Mouse (Mus musculus): ENCODE data around the gene Ltbp2.

DNA sequence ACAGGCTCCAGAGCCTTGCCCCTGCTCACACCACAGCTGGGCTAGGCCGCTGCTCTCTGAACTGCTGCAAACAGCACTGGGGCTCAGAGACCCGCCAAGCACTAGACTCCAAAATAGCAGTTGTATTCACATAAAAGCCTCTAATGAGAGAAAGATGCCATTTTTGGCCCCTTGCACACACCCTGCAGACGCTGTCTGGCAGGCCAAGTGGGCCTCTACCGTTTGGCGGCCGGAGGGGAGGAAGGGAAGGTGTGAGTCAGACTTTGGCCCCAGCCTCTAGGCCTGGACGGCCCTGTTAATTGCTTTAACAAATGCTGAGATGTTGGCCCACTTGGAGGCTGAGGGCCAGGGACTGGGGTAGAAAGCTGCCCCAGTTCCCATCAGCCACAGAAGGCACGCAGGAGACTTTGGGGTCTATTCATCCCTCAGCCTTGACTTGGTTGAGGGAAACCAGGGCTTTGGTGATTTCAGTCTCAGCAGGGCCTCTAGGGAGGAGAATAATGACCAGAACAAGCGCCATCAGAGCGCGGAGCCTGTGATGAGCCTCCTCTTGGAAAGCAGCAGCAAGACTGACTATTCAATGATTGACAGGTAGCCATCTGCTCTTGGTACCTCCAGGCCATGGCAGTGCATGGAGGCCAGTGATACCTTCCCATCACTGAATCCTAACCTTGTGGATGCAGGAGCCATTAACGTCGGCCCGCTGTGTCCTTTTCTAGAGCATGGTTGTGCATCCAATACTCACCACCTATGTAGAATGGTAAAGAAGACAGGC lies 14.0 kb downstream of the Ltbp2 start:
- no peak for TF ChIP-seq TAL1 (IDR thresholded peaks at IDR 0.05; ENCODE audit: low read length)
- no peak for TF ChIP-seq GATA1 (IDR thresholded peaks at IDR 0.05; ENCODE audit: low read length)
